Mouse (Mus musculus) forebrain, embryonic 10.5 days (tissue): ENCODE results near the gene Pcca. TPM values are rescaled to one million over a fixed set of nuclear protein-coding genes. Genes with fewer than 3 reads are reported as not detected.

Source experiments
- DNase-seq: peaks from one replicate; pipeline ENCODE4 v3.0.0-alpha.2; 2017; ENCODE audit warnings: low spot score; ENCODE audit errors: extremely low spot score
- H3K27ac ChIP-seq: fragments of 300-500 bp; sonication (generic); 2 replicates; pipeline ENCODE4 v1.5.1; 2016; ENCODE audit warnings: mild to moderate bottlenecking
- H3K27me3 ChIP-seq: fragments of 300-500 bp; sonication (generic); 2 replicates; pipeline ENCODE4 v1.6.1; 2016; ENCODE audit warnings: mild to moderate bottlenecking; ENCODE audit not compliant: poor library complexity, severe bottlenecking
- H3K36me3 ChIP-seq: fragments of 300-500 bp; sonication (generic); replicated peaks from 2 replicates; pipeline ENCODE4 v1.6.1; 2016; ENCODE audit warnings: mild to moderate bottlenecking, moderate library complexity
- H3K4me1 ChIP-seq: fragments of 300-500 bp; sonication (generic); 2 replicates; pipeline ENCODE4 v1.6.1; 2016
- H3K4me3 ChIP-seq: fragments of 300-500 bp; sonication (generic); 2 replicates; pipeline ENCODE4 v1.5.1; 2016; ENCODE audit warnings: mild to moderate bottlenecking, moderate library complexity
- H3K9me3 ChIP-seq: fragments of 300-500 bp; sonication (generic); 2 replicates; pipeline ENCODE4 v1.6.1; 2016; ENCODE audit warnings: mild to moderate bottlenecking, moderate library complexity
- WGBS: fragments of 180-500 bp; shearing (Covaris S2); methylation state at CpG from one replicate; pipeline ENCODE4 v1.1.7; 2016; 5-methylcytosine and 5-hydroxymethylcytosine counted together
- polyA plus RNA-seq: library from polyadenylated mRNA; unstranded; fragments of >200 nt; fragmentation: Nextera tagmentation; extraction: Ambion mirVana; gene quantifications from 2 replicates; pipeline ENCODE4 v1.2.1, GENCODE M21; 2016

Gene Pcca
- polyA plus RNA-seq, 1 experiment from 2014 or later = 38.9 TPM

DNA sequence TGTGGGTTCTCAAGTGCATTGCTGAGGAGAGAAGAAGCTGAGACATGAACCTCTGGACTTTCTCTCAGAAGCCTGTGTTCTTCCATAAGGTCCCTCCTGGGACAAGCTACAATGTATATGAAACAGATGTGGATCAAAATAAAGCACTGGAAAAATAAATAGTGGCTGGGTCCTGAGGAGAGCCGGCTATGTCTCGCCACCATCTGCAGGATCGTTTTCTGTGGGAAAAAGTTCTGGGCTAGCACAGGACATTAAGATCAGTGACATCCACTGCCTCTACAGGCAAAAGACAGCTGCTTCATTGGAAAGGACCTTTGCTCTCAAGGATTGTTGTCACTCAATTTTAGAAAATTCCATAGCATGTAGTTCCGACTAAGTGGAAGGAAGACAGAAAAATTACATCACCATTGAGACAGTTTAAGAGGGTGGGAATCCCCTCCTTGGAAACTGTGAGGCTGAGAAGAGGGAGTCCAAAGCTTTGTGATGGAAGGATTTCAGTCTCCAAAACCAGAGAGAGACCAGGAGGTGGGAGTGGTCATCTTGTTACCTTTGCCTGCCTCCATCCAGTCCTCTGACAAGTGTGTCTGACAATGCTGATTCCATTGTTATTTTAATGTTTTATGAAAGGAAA, 196.9 kb downstream of the Pcca start:
- peaks cover 11% of the 10 kb centered on the region for H3K4me1 ChIP-seq
- DNase-seq = no peak
- no peaks in the 10 kb centered on the region for H3K36me3 ChIP-seq
- H3K27me3 ChIP-seq = no peaks in the 10 kb centered on the region
- H3K27ac ChIP-seq = no peak overlapping the region
- H3K4me3 ChIP-seq = no peak overlapping the region
- no peaks in the 10 kb centered on the region for H3K9me3 ChIP-seq
- WGBS = 72% methylated on average over 4 of the region's 4 CpGs

DNA sequence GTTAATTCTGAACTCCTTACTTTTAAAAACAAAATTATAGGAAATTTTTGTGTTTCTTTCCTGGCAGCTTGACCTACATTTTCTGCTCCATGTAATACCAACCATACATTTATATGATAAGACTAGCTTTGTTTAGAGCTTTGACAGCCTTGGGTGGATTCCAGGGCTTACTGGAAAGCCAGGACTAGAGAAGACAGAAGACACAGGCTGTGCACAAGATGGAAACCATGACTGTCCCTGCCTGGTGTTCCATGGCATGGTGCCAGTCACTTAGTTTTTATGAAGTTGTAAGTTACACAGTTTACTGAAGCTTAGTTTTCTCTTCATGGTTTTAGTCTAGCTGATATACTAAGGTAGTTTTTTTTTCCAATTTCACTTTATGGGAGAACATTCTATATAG, 202.7 kb downstream of the Pcca start:
- Histone ChIP-seq H3K4me3 (no peak overlapping the region), H3K9me3 (no peaks in the 10 kb centered on the region), H3K27me3 (no peaks in the 10 kb centered on the region), H3K4me1 (no peaks in the 10 kb centered on the region), H3K36me3 (no peaks in the 10 kb centered on the region), H3K27ac (no peak overlapping the region)
- no peak for DNase-seq

DNA sequence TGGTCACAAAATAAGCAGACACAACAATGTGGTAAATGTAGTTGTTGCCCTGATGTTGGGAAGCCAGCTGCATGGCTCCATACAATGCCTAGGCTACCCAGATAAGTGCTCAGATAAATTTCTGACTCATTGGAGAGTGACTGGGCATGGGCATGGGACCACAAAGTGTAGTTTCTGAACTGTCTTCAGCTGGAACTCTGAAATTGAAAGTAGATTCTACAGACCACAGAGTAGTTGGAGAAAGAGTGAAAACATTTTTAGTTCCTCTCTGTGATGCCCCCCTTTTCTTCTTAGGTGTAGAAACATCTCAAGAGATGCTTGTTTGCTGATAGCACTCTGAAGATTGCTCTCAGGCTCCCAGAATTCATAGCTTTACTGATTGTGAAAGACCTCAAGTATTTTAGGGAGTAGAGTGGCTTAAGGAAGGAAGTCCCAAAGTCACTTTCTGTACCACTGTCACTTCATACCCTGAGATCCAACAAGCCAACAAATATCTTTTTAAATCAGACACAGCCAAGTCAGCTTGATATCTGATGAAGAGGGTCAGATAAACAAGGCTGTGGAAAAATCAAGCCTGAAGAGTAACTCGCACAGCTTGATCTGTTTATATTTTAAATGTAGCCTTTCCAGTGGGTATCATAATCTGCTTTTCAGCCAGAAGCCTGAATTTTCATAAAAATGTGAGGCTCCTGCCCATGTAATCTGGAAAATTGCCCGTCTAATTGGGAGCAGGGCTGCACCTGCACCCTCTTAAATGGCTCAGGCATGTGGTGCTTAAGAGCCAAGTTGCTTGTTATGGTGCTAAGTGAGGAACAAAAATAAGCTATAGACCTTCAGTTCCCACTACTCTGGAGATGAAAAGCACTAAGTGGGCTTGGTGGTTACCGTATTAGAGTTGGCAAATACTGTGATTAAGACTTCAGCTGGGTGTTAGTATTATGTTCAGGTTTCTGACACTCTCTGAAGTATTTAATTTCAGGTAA, 214.0 kb downstream of the Pcca start:
- no peak overlapping the region for H3K27ac ChIP-seq
- H3K9me3 ChIP-seq = no peaks in the 10 kb centered on the region
- no peaks in the 10 kb centered on the region for H3K27me3 ChIP-seq
- no peaks in the 10 kb centered on the region for H3K36me3 ChIP-seq
- DNase-seq = no peak
- 72% methylated on average over 3 of the region's 3 CpGs for WGBS
- no peak overlapping the region for H3K4me3 ChIP-seq
- no peaks in the 10 kb centered on the region; the same call in 1 of the 2 replicates for H3K4me1 ChIP-seq

DNA sequence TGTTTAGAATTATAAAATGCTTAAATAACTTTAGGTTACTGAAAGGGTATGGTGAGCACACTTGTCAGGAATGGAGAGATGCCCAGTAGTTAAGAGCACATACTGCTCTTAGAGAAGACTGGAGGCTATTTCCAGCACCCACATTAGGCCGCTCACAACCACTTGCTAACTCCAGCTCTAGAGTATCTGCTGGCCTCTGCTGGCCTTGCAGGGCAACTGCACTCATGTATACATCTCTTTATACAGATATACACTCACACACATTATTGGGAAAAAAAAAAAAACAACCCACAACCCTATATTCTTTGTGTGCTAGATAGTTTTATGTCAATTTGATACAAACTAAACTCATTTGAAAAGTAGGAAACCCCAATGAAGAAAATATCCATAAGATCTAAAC, 217.4 kb downstream of the Pcca start:
- WGBS = 94% methylated on average over 1 of the region's 1 CpGs
- Histone ChIP-seq H3K36me3 (no peaks in the 10 kb centered on the region), H3K27me3 (no peaks in the 10 kb centered on the region), H3K4me3 (no peak overlapping the region), H3K9me3 (no peaks in the 10 kb centered on the region), H3K27ac (no peak overlapping the region), H3K4me1 (peaks cover 16% of the 10 kb centered on the region)
- DNase-seq = no peak

DNA sequence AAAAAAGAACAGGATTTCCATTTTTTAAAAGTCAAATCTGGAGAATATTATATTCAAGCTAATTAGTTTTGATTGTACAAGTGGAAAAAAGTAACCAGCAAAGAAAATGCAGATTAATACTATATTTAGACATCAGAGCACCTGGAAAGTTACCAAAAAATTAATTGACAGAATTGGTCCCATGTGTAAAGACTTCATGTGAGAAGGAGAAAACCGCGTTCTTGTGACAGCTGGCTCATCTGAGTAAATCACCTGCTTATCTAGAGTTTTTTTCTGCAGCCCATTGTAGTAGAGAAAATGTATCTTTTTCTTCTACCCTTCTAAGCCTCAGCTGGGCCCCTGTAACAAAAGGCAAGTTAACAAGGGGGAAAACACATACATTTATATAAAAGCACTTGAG, 219.2 kb downstream of the Pcca start:
- no peaks in the 10 kb centered on the region for H3K9me3 ChIP-seq
- WGBS = 69% methylated on average over 2 of the region's 2 CpGs
- no peak overlapping the region for H3K27ac ChIP-seq
- DNase-seq = no peak
- no peak overlapping the region for H3K4me3 ChIP-seq
- no peaks in the 10 kb centered on the region for H3K27me3 ChIP-seq
- H3K4me1 ChIP-seq = peaks cover 16% of the 10 kb centered on the region
- H3K36me3 ChIP-seq = no peaks in the 10 kb centered on the region

DNA sequence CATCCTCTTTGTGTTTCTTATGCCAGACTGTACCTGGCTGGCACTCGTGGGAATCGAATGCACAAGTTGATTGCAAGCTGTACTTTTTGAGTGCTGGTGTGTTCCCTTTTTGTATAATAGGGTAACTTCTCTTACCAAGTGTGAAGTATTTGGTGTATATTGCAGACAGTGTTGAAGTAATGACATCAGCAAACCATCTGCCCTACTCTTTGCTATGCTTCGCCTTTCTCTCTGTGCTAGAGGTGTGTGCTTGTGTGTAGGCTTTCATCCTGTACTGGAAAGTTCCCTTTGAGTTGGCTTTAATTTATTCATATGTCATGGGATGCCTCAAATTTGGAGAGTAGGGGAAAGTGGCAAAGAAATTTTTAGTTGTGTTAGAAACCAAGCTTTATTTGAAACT, 220.2 kb downstream of the Pcca start:
- Histone ChIP-seq H3K27me3 (no peaks in the 10 kb centered on the region), H3K4me3 (no peak overlapping the region), H3K4me1 (peaks cover 16% of the 10 kb centered on the region), H3K9me3 (no peaks in the 10 kb centered on the region), H3K27ac (no peak overlapping the region), H3K36me3 (no peaks in the 10 kb centered on the region)
- DNase-seq = no peak
- WGBS = 93% methylated on average over 3 of the region's 3 CpGs

DNA sequence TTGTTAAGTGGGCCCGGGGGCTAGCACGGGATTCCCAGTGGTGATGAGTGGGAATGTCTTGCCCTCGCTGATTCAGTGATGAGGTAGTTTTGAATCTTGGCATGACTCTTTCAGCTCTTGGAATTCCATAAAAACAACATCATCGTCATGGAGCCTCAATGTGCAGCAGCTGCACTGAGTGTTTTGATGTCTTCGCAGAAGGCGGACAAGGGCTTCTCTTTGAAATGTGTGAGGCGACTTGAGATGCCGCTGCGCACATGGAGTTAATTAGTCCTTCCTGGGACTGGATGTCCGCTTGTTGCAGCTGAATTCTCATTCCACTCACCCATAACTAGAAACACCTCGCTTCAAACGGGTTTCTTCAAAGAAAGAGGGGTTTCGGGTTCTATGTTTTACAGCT, 221.4 kb downstream of the Pcca start:
- peaks cover 16% of the 10 kb centered on the region for H3K4me1 ChIP-seq
- no peak overlapping the region for H3K4me3 ChIP-seq
- peak; percentile 32 for DNase-seq
- H3K9me3 ChIP-seq = no peaks in the 10 kb centered on the region
- no peaks in the 10 kb centered on the region for H3K36me3 ChIP-seq
- H3K27me3 ChIP-seq = no peaks in the 10 kb centered on the region
- 69% methylated on average over 13 of the region's 13 CpGs for WGBS
- H3K27ac ChIP-seq = peak overlapping the region; percentile 0; the same call in 1 of the 2 replicates

DNA sequence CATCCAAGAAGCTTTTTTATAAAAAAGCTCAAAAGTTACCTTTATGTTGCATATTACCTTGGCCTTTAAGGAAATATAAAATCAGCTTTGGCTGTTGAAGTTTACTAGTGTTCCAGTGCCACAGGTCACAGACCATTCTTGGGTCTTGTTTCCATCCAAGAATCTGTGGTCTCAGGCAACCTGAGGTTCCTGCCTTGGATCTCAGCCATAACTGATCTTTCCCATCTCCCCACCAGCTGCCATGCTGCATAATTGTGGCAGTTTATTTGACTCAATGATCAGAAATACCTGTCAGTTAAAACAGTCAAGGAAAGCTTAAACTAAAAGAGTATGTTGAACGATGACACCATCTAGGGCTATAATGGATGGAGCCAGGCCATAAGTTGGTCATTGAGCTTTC, 222.5 kb downstream of the Pcca start:
- DNase-seq = no peak
- Histone ChIP-seq H3K27ac (no peak overlapping the region), H3K4me1 (peaks cover 16% of the 10 kb centered on the region), H3K4me3 (no peak overlapping the region), H3K36me3 (no peaks in the 10 kb centered on the region), H3K27me3 (no peaks in the 10 kb centered on the region), H3K9me3 (no peaks in the 10 kb centered on the region)
- WGBS = 95% methylated on average over 1 of the region's 1 CpGs

DNA sequence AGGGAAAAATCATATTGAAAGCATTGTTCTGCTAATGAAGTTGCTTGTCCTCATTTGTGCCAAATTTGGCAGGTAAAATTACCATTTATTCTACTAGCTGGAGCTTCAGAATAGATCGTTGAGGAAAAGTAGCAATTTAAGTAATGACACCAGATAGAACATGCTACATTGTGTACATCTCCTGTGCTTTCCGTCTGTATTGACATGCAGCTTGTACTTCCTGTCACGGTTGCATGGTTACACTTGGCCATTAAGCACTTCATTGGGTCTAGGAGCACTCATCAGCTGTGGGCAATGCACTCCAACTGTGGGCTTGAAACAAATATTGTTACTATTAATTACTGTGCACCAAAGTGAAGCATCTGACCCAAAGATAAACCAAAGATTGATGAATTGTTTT, 225.8 kb downstream of the Pcca start:
- WGBS = 83% methylated on average over 3 of the region's 3 CpGs
- no peak overlapping the region for H3K27ac ChIP-seq
- H3K4me1 ChIP-seq = peaks cover 14% of the 10 kb centered on the region
- no peak for DNase-seq
- H3K4me3 ChIP-seq = no peak overlapping the region
- no peaks in the 10 kb centered on the region for H3K36me3 ChIP-seq
- H3K27me3 ChIP-seq = no peaks in the 10 kb centered on the region
- no peaks in the 10 kb centered on the region for H3K9me3 ChIP-seq

GRCm38 (mm10) chr14:122760803-122761202, 226.7 kb downstream of the Pcca start:
- Histone ChIP-seq H3K4me3 (no peak overlapping the region), H3K36me3 (no peaks in the 10 kb centered on the region), H3K27me3 (no peaks in the 10 kb centered on the region), H3K27ac (no peak overlapping the region), H3K9me3 (no peaks in the 10 kb centered on the region), H3K4me1 (peaks cover 7% of the 10 kb centered on the region)
- no peak for DNase-seq

GRCm38 (mm10) chr14:122762603-122763002, 228.5 kb downstream of the Pcca start:
- no peak overlapping the region for H3K4me3 ChIP-seq
- no peak overlapping the region for H3K27ac ChIP-seq
- H3K36me3 ChIP-seq = no peaks in the 10 kb centered on the region
- no peaks in the 10 kb centered on the region for H3K27me3 ChIP-seq
- H3K4me1 ChIP-seq = peaks cover 4% of the 10 kb centered on the region; the same call in 1 of the 2 replicates
- DNase-seq = no peak
- no peaks in the 10 kb centered on the region for H3K9me3 ChIP-seq

- 85% methylated on average over 2 of the region's 2 CpGs for WGBS
- Histone ChIP-seq H3K4me3 (no peak overlapping the region), H3K27ac (no peak overlapping the region), H3K36me3 (no peaks in the 10 kb centered on the region), H3K27me3 (no peaks in the 10 kb centered on the region), H3K4me1 (peaks cover 4% of the 10 kb centered on the region; the same call in 1 of the 2 replicates), H3K9me3 (no peaks in the 10 kb centered on the region)
- no peak for DNase-seq
Measured at GRCm38 (mm10) chr14:122765951-122766350, 231.8 kb downstream of the Pcca start.

DNA sequence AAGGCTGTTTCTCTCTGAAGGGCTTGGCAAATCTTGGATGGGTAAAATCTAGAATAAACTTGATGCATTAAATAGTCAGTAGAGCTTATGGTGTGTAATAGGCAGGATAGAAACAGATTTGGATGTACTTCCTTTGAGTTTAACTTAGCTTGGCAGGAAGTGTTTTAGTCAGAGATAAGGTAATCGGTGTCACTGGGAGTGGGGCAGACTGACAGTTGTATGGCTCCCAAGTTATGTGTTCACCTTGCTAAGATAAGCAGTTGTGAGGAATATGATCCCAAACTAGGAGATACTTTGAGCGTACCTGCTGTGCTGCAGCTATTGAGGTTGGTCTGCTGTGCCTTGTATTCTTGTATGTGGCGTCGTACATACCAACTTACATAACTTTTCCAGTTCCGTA, 232.3 kb downstream of the Pcca start:
- no peak overlapping the region for H3K4me3 ChIP-seq
- WGBS = 92% methylated on average over 5 of the region's 5 CpGs
- peaks cover 4% of the 10 kb centered on the region; the same call in 1 of the 2 replicates for H3K4me1 ChIP-seq
- no peaks in the 10 kb centered on the region for H3K27me3 ChIP-seq
- no peaks in the 10 kb centered on the region for H3K36me3 ChIP-seq
- no peak for DNase-seq
- no peak overlapping the region for H3K27ac ChIP-seq
- no peaks in the 10 kb centered on the region for H3K9me3 ChIP-seq
